Mouse (Mus musculus): Measurements from ENCODE around the gene Sbf2. TPM values are rescaled to one million over a fixed set of nuclear protein-coding genes. Genes with fewer than 3 reads are reported as not detected.
A peak's percentile ranks its signal among the peaks of the same experiment; 100 is the strongest.

The Sbf2 gene
- polyA plus RNA-seq, 1 experiment = 5.5 TPM

GRCm38 (mm10) chr7:110271814-110272213, 342.9 kb downstream of the Sbf2 start:
- no peak overlapping the region for H3K27ac ChIP-seq (ENCODE audit: insufficient read depth, low read length)
- TF ChIP-seq POLR2A (IDR thresholded peaks at IDR 0.05; ENCODE audit: low read depth, low read length) (no peak), CTCF (IDR thresholded peaks at IDR 0.05; ENCODE audit: extremely low read depth, insufficient read depth, insufficient read length, insufficient replicate concordance) (no peak)

GRCm38 (mm10) chr7:110270455-110270854, 344.3 kb downstream of the Sbf2 start:
- Histone ChIP-seq H3K4me3 (ENCODE audit: extremely low read depth, insufficient read depth, insufficient read length) (no peak overlapping the region), H3K27me3 (ENCODE audit: control insufficient read depth, insufficient read depth, low read length) (no peaks in the 10 kb centered on the region), H3K36me3 (ENCODE audit: control insufficient read depth, insufficient read depth, low read length) (peaks cover 43% of the 10 kb centered on the region), H3K4me1 (ENCODE audit: control insufficient read depth, insufficient read depth, insufficient read length) (peaks cover 16% of the 10 kb centered on the region; the same call in 1 of the 2 replicates), H3K27ac (ENCODE audit: insufficient read depth, low read length) (peak overlapping the region; percentile 49; the same call in 1 of the 2 replicates)
- TF ChIP-seq POLR2A (IDR thresholded peaks at IDR 0.05; ENCODE audit: low read depth, low read length) (no peak), CTCF (IDR thresholded peaks at IDR 0.05; ENCODE audit: extremely low read depth, insufficient read depth, insufficient read length, insufficient replicate concordance) (no peak)
- no peak for DNase-seq (ENCODE audit: low read depth in 1 of 2, low spot score in 2 of 2)
- 16% methylated on average over 7 of the region's 7 CpGs for WGBS

More at GRCm38 (mm10) chr7:110271814-110272213, 342.9 kb downstream of the Sbf2 start:
- H3K4me3 ChIP-seq (ENCODE audit: extremely low read depth, insufficient read depth, insufficient read length) = no peak overlapping the region
- H3K27me3 ChIP-seq (ENCODE audit: control insufficient read depth, insufficient read depth, low read length) = no peaks in the 10 kb centered on the region
- WGBS = 80% methylated on average over 9 of the region's 9 CpGs
- peaks cover 48% of the 10 kb centered on the region for H3K36me3 ChIP-seq (ENCODE audit: control insufficient read depth, insufficient read depth, low read length)
- peaks cover 15% of the 10 kb centered on the region; the same call in 1 of the 2 replicates for H3K4me1 ChIP-seq (ENCODE audit: control insufficient read depth, insufficient read depth, insufficient read length)
- no peak for DNase-seq (ENCODE audit: low read depth in 1 of 2, low spot score in 2 of 2)

GRCm38 (mm10) chr7:110269777-110270176, 344.9 kb downstream of the Sbf2 start:
- H3K27ac ChIP-seq (ENCODE audit: insufficient read depth, low read length) = no peak overlapping the region

GRCm38 (mm10) chr7:110268511-110268910, 346.2 kb downstream of the Sbf2 start:
- Histone ChIP-seq H3K27me3 (ENCODE audit: control insufficient read depth, insufficient read depth, low read length) (no peaks in the 10 kb centered on the region), H3K36me3 (ENCODE audit: control insufficient read depth, insufficient read depth, low read length) (peaks cover 33% of the 10 kb centered on the region), H3K4me1 (ENCODE audit: control insufficient read depth, insufficient read depth, insufficient read length) (peaks cover 16% of the 10 kb centered on the region; the same call in 1 of the 2 replicates), H3K4me3 (ENCODE audit: extremely low read depth, insufficient read depth, insufficient read length) (no peak overlapping the region), H3K27ac (ENCODE audit: insufficient read depth, low read length) (no peak overlapping the region)
- TF ChIP-seq CTCF (IDR thresholded peaks at IDR 0.05; ENCODE audit: extremely low read depth, insufficient read depth, insufficient read length, insufficient replicate concordance) = no peak
- no peak for TF ChIP-seq POLR2A (IDR thresholded peaks at IDR 0.05; ENCODE audit: low read depth, low read length)
- DNase-seq (ENCODE audit: low read depth in 1 of 2, low spot score in 2 of 2) = no peak
- 54% methylated on average over 4 of the region's 4 CpGs for WGBS

More at GRCm38 (mm10) chr7:110269777-110270176, 344.9 kb downstream of the Sbf2 start:
- DNase-seq (ENCODE audit: low read depth in 1 of 2, low spot score in 2 of 2) = no peak
- Histone ChIP-seq H3K4me3 (ENCODE audit: extremely low read depth, insufficient read depth, insufficient read length) (no peak overlapping the region), H3K27me3 (ENCODE audit: control insufficient read depth, insufficient read depth, low read length) (no peaks in the 10 kb centered on the region), H3K36me3 (ENCODE audit: control insufficient read depth, insufficient read depth, low read length) (peaks cover 38% of the 10 kb centered on the region), H3K4me1 (ENCODE audit: control insufficient read depth, insufficient read depth, insufficient read length) (peaks cover 16% of the 10 kb centered on the region; the same call in 1 of the 2 replicates)
- TF ChIP-seq POLR2A (IDR thresholded peaks at IDR 0.05; ENCODE audit: low read depth, low read length) (no peak), CTCF (IDR thresholded peaks at IDR 0.05; ENCODE audit: extremely low read depth, insufficient read depth, insufficient read length, insufficient replicate concordance) (no peak)
- 95% methylated on average over 14 of the region's 14 CpGs for WGBS

- 59% methylated on average over 9 of the region's 9 CpGs for WGBS
- no peak overlapping the region for H3K4me3 ChIP-seq (ENCODE audit: extremely low read depth, insufficient read depth, insufficient read length)
- TF ChIP-seq POLR2A (IDR thresholded peaks at IDR 0.05; ENCODE audit: low read depth, low read length) = no peak
- TF ChIP-seq CTCF (IDR thresholded peaks at IDR 0.05; ENCODE audit: extremely low read depth, insufficient read depth, insufficient read length, insufficient replicate concordance) = no peak
- DNase-seq (ENCODE audit: low read depth in 1 of 2, low spot score in 2 of 2) = no peak
- peak overlapping the region; percentile 55; the same call in 1 of the 2 replicates for H3K27ac ChIP-seq (ENCODE audit: insufficient read depth, low read length)
- H3K36me3 ChIP-seq (ENCODE audit: control insufficient read depth, insufficient read depth, low read length) = peaks cover 29% of the 10 kb centered on the region
- H3K4me1 ChIP-seq (ENCODE audit: control insufficient read depth, insufficient read depth, insufficient read length) = peaks cover 17% of the 10 kb centered on the region; the same call in 1 of the 2 replicates
- no peaks in the 10 kb centered on the region for H3K27me3 ChIP-seq (ENCODE audit: control insufficient read depth, insufficient read depth, low read length)
Observed at GRCm38 (mm10) chr7:110267994-110268393, 346.7 kb downstream of the Sbf2 start.

GRCm38 (mm10) chr7:110267014-110267413, 347.7 kb downstream of the Sbf2 start:
- peaks cover 24% of the 10 kb centered on the region for H3K36me3 ChIP-seq (ENCODE audit: control insufficient read depth, insufficient read depth, low read length)
- peak overlapping the region; percentile 22; the same call in 1 of the 2 replicates for H3K27ac ChIP-seq (ENCODE audit: insufficient read depth, low read length)
- DNase-seq (ENCODE audit: low read depth in 1 of 2, low spot score in 2 of 2) = no peak
- no peak overlapping the region for H3K4me3 ChIP-seq (ENCODE audit: extremely low read depth, insufficient read depth, insufficient read length)
- no peak for TF ChIP-seq POLR2A (IDR thresholded peaks at IDR 0.05; ENCODE audit: low read depth, low read length)
- TF ChIP-seq CTCF (IDR thresholded peaks at IDR 0.05; ENCODE audit: extremely low read depth, insufficient read depth, insufficient read length, insufficient replicate concordance) = no peak
- no peaks in the 10 kb centered on the region for H3K27me3 ChIP-seq (ENCODE audit: control insufficient read depth, insufficient read depth, low read length)
- peaks cover 23% of the 10 kb centered on the region; the same call in 1 of the 2 replicates for H3K4me1 ChIP-seq (ENCODE audit: control insufficient read depth, insufficient read depth, insufficient read length)

- TF ChIP-seq POLR2A (IDR thresholded peaks at IDR 0.05; ENCODE audit: low read depth, low read length) = no peak
- peak; percentile 98 for TF ChIP-seq CTCF (IDR thresholded peaks at IDR 0.05; ENCODE audit: extremely low read depth, insufficient read depth, insufficient read length, insufficient replicate concordance)
- Histone ChIP-seq H3K36me3 (ENCODE audit: control insufficient read depth, insufficient read depth, low read length) (peaks cover 22% of the 10 kb centered on the region), H3K27me3 (ENCODE audit: control insufficient read depth, insufficient read depth, low read length) (no peaks in the 10 kb centered on the region), H3K27ac (ENCODE audit: insufficient read depth, low read length) (no peak overlapping the region), H3K4me3 (ENCODE audit: extremely low read depth, insufficient read depth, insufficient read length) (no peak overlapping the region), H3K4me1 (ENCODE audit: control insufficient read depth, insufficient read depth, insufficient read length) (peaks cover 23% of the 10 kb centered on the region; the same call in 1 of the 2 replicates)
- WGBS = 20% methylated on average over 7 of the region's 7 CpGs
- DNase-seq (ENCODE audit: low read depth in 1 of 2, low spot score in 2 of 2) = peak; percentile 59 to 85
Observed at GRCm38 (mm10) chr7:110265796-110266195, 348.9 kb downstream of the Sbf2 start.

Measured in spleen, adult 2 months (tissue).